Mouse (Mus musculus) C2C12 (cell line): ENCODE measurements at regions not wholly inside any gene's neighbourhood (a gene's known extent, or its start where the extent isn't known, plus 50 kb on each side); places are given as distances from the start of the nearest gene placed in this dataset.

Source experiments
- CEBPB ChIP-seq: IDR thresholded peaks from one replicate; pipeline ENCODE4 v1.6.1; 2011; ENCODE audit warnings: low read depth, mild to moderate bottlenecking, control low read depth, moderate library complexity
- CTCF ChIP-seq: IDR thresholded peaks from one replicate; pipeline ENCODE4 v1.5.1; 2011; ENCODE audit not compliant: control insufficient read depth, insufficient read depth, insufficient read length
- FOSL1 ChIP-seq: IDR thresholded peaks from one replicate; pipeline ENCODE4 v1.8.0; 2011; ENCODE audit warnings: mild to moderate bottlenecking, low read length; ENCODE audit not compliant: poor library complexity, insufficient read depth, severe bottlenecking
- MAX ChIP-seq: IDR thresholded peaks from one replicate; pipeline ENCODE4 v1.6.1; 2011; ENCODE audit warnings: mild to moderate bottlenecking, control low read depth
- MYOD1 ChIP-seq: IDR thresholded peaks from one replicate; pipeline ENCODE4 v1.6.1; 2011; ENCODE audit warnings: low read depth; ENCODE audit not compliant: control insufficient read depth, insufficient read length
- MYOG ChIP-seq: IDR thresholded peaks from one replicate; pipeline ENCODE4 v1.6.1; 2011; ENCODE audit not compliant: control insufficient read depth, insufficient read length; ENCODE audit errors: extremely low read depth
- USF1 ChIP-seq: IDR thresholded peaks from one replicate; pipeline ENCODE4 v1.6.1; 2011; ENCODE audit warnings: low read depth, mild to moderate bottlenecking, control low read depth, moderate library complexity

DNA sequence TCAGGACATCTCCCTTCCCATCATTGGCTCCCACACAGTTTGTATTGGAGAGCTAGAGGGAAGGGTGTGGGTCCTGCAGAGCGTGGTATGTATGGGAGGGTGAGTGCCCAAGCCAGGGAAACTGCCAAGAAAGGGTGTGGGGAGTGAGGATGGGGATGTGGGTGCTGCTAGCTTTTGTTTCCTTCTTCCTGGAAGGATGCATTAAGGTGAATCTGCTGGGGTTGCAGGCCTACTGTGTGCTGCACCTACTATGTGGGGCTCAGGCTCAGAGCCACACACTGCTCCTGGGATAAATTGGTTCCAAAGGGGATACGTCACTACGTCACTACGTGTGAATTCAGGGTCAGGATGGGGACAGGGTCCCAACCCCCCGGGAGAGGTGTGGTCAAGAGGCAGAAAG is 79.7 kb upstream of the Lhx5 start:
- TF ChIP-seq CTCF: no peak
- no peak for TF ChIP-seq FOSL1
- no peak for TF ChIP-seq USF1
- no peak for TF ChIP-seq CEBPB
- no peak for TF ChIP-seq MAX
- TF ChIP-seq MYOD1: no peak
- TF ChIP-seq MYOG: no peak
